Mouse (Mus musculus): ENCODE data around the gene Ppme1. TPM values are rescaled to one million over a fixed set of nuclear protein-coding genes. Genes with fewer than 3 reads are reported as not detected.

Ppme1 gene
- total RNA-seq, 2 experiments from 2014 or later, result 22.6 to 24.6 TPM

DNA sequence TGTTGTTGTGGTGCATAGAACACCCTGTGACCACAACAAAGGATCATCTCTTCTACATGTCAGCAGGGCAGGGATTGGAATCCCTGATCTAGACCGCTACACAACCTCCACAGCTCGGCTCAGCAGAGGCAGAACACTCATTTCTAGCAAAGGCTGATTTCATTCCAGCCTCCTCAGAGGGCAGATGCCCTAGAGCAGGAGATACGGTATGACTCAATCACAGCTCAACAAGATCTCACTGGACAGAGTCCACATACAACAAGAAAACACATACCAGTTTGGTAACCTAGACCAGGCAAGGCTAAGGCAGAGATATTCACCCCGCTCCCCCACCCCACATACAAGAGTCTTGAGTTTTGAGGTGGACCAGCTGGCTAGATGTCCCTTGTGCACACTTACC lies 43.5 kb downstream of the Ppme1 start:
- no peak for DNase-seq (ENCODE audit: low spot score)

DNA sequence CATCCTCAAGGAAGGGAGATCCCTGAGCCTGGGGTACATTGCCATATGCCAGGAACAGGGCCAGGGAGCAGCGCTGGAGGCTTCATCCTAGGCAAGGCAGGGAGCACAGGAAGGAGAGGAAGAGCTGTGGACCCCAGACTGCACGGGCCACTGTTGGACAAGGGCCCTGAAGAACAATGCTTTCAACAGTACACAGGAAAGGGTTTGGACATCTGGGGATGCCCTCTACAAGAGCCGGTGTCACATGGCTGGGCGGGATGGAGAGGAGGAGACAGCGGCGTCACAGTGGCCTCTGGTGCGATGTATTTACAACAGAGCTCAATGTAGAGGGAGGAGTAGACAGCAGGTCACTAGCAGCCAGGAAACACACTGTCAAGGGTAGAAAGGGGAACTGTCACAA lies 44.6 kb downstream of the Ppme1 start:
- no peak for DNase-seq (ENCODE audit: low spot score)

DNA sequence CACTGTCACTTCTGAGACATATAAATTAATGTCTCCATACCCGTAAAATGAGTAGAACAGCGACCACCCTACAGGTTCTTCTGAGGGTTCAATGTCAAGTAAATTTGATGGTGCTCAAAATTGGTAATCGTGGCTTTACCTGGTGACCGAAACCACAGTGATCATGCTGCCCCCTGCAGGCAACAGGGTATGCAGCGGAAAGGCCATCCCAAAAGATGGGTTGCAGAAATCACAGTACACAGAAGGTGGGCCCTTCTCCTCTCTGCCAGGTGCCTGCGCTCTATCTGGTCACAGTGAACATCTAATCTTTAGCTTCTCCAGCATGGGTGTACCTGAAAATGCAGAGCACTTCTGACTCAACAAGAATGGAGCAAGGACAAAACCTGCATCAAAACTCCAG lies 46.6 kb downstream of the Ppme1 start:
- peak; percentile 29 for DNase-seq (ENCODE audit: low spot score)

DNA sequence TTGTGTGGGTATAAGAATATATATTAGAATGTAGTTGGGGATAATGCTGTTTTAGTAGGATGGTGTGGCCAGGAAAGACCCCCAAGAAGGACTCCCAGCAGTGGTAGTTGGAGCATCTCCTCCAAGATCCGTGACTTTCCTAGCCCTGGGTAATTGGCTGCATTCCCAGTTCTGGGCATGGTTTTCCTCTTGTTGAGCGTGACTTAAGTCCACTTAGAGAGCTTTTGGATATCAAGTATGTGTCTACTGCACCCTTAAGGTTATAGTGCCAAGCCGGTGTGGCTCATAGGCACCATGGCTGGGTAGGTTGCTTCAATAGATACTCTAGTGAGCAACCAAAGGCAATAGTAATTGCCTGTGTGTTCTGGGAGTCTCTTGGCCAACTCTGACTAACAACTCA lies 48.4 kb downstream of the Ppme1 start:
- no peak for DNase-seq (ENCODE audit: low spot score)

DNA sequence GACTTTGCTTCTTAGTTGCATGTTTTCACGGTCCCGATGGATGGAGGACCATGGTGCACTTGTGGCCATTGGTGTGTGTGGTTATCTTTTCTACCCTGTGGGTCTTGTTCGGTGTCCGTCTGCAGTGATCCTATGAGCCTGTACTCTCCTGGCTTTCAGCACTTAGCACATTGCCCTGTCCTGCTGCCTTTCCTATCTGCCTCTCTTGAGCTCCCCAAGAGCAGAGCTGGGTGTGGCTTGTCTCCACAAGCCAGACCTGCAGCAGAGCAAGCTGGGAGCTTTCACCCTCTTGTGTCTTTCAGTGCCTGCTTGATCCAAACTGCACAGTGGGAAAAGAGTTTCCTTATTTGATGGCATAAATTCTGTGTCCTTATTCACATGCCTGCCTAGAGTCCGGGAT lies 54.6 kb downstream of the Ppme1 start:
- DNase-seq (ENCODE audit: low spot score), result no peak

DNA sequence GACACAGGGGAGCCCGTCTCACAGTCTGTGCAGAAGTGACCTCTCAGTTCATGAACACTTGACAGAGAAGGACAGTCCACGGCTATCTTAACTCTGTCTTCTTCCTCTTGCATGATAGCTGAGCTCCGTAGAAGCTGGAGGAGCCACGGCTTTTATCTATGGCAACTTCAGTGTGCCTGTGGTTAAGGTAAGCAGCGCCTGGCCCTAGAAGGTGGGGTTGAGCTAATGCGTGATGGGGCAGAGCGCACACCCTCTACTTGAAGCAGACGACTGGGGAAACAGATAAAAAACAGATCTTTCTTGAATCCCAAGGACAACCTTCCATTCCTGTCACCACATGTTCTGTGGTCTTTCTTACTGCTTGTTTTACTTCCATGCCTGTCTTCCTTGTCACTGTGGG lies 55.2 kb downstream of the Ppme1 start:
- no peak for DNase-seq (ENCODE audit: low spot score)

DNA sequence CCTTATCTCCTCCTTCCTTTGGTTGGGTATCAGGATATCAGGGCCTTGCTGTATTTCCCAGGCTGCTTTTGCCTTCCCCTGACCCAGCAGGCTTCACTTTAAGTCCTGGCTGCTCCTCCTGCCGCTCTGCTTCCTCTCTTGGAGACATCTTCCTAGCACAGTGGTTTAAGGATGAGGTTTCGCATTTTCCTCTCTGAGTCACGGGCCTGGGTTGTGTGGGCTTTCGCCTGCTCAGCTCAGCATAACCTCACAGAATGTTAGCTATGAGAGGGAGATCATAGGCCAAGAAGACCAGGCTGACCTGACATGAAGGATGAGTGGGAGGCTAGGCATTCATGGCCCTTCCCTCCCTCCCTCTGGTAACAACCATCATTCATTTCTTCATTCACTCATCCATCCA lies 59.4 kb downstream of the Ppme1 start:
- no peak for DNase-seq (ENCODE audit: low spot score)

DNA sequence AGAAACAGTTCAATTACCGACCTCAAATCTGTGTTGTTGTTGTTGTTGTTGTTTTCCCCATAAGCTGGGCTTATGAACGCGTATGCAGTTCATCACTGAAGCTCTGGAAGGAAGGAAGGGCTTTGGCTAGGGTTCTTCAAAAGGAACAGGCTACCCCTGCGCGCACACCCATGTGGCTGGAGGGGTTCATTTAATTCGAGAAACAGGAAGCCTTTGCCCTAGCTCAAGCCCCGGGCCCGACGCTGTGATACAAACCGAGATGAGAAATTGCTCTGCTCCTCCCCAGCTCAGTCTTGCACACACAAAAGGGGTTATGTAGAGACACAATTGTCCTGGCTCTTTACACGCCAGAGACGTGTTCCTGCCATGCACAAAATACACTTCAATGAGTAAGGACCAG lies 61.8 kb downstream of the Ppme1 start:
- DNase-seq (ENCODE audit: low spot score), result no peak

DNA sequence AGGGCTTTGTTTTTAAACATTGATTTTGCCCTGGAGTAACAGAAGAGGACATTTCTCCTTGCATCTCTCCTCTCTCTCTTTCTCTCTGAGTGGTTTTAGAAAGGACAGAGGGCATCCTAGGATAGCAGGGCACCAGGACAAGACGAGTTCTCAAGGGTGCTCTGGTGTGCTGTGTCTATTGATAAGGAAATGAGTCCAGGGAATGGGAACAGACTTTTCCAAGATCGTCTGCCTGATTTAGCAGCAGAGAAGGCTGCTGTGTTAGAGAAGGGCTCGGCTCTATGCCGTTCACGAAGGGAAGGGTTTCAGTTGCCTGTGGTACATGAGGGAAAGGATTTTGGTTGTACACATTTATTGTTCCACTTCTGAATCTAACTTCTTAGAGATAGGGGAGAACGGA lies 62.4 kb downstream of the Ppme1 start:
- no peak for DNase-seq (ENCODE audit: low spot score)

DNA sequence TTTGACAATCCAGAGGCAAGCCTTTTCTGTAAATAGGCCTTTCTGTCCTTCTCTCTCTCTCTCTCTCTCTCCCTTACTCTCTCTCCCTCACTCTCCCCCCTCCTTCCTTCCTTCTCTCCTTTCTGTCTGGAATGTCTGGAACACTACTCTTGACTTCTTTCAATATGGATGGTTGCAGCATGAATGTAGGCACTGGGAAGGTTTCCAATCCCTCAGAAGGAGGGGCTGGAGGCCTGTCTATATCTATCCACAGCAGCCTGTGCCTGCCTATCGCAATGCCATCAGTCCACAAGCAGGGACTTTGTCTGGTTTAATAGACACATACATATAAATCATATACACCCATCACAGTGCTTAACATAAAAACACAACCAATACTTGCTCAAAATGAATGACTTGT lies 62.9 kb downstream of the Ppme1 start:
- no peak for DNase-seq (ENCODE audit: low spot score)

DNA sequence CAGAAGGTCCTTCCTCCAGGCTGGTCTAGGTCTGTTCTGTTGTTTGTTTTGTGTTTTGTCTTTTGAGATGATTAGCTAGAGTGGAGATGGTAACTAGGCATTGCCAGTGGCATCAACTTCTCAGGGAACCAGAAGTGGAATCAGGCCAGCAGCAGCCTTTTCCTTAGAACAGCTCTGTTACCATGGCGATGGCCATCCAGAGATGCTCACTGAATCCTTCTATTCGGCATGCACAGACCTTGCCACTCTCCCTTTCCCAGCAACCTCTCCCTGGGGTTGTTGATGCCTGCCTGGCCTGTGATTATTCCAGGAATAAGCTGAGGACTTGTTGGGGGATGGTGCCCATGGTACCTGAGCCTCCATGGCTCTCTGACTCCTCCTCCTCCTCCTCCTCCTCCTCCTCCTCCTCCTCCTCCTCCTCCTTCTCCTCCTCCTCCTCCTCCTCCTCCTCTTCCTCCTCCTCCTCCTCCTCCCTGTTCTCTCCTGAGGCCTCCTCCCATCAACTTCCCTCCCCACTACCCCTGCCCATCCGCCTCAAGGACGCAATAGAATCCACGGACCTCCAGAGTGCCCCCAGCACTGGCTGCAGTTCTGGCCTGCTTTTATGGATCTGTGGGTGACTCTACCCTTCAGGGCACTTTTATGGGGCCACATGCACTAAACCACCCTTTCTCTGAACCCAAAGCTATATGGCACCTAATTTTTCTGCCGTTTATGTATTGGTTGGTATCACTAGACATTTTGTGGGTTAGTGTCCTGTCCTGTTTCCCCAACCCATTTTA lies 64.0 kb downstream of the Ppme1 start:
- no peak for DNase-seq (ENCODE audit: low spot score)

DNA sequence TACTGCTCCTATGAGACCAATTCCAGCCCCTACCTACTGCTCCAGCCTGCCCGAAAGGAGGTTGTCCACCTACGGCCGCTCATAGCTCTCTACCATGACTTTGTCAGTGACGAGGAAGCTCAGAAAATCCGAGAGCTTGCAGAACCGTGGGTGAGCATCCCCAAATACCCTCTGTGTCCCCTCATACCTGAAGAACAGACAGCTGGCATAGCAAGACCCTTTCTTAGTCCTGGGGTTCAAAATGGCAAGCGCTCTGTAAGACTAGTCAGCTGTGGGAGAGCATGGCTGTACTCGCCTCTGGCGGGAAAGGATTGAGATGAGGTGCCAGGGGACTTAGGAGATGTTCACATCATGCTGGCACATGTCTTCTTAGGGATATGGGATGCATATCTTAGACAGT lies 66.2 kb downstream of the Ppme1 start:
- no peak for DNase-seq (ENCODE audit: low spot score)

DNA sequence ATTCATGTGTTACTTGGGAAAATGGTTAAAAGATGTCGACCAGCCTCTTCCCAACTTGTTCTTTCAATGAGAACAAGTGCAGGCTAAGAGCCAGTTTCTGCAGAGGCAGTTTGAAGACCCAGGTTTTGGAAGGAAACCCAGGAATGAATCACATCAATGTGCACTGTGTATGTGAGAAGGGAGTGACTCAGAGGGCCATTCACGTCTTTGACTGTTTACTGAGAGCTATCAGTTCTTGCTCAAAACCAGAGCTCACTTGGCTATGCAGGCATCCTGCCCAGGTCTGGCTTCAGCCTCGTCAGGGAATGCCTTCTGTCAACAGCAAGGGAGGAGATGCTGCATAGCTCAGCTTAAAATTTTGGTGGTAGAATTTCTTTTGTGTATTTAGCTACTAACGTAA lies 69.8 kb downstream of the Ppme1 start:
- DNase-seq (ENCODE audit: low spot score), result peak; percentile 22

DNA sequence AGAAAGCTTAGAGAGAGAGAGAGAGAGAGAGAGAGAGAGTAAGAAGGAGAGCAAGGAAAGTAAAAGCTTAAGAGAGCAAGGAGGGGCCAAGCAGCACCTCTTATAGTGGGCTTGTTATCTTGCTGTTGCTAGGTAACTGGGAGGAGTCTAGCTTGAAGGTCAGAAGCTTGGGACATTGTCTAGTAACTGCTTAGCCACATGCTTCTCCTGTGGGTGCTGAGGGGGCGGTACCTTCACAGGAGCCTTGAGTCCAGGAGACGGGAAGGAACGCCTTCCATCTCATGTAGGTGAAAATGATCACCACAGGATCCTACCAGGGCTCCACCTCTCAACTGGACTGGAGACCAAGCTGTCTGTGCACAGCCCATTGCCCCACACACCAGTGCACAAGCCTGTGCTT lies 70.7 kb downstream of the Ppme1 start:
- DNase-seq (ENCODE audit: low spot score), result no peak

DNA sequence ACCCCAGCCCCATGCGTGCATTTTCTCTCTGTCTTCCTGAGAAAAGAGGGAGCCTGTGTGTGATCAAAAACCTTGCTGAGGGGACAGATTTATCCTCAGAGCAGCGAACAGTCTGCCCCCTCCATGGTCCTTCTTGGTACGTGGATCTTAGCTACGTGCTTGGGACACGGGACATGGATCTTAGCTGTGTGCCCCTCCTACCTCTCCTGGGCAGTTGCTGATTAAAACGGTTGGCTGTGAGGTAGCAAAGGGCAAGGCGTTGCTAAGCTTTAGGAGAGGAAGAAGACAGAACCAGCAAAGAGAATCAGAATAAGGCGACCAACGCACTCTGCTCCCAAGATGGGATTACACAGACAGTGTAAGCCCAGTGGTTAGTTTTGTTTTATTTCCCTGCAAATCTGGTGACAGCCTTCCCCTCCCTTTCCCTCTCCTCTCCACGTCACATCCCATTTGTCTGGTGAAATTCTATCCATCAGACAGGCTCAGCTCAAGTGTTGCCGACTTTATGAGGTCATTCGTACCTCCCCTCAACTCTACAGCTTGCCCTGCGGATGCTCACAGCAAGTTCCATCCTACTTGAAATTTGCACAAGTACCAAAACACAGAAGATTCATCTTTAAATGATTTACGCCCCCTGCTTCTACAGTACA lies 73.1 kb downstream of the Ppme1 start:
- no peak for DNase-seq (ENCODE audit: low spot score)

DNA sequence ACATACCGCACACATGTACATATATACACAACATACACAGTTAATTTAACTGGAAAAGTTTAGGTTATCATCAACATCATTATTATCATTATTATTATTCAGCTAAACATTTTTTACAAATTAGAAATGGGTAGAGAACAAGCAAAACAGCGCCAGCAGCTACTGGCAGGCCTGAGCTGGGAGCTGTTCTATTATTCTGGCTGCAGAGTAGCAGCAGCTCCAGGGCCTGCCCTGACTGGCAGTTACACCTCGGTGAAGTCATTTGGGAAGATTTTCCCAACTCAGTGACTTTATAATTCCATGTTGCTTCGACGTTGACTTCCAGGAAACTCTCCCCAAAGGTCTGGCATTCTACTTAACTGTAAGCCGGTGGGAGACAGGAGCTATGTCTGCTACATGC lies 75.4 kb downstream of the Ppme1 start:
- no peak for DNase-seq (ENCODE audit: low spot score)

DNA sequence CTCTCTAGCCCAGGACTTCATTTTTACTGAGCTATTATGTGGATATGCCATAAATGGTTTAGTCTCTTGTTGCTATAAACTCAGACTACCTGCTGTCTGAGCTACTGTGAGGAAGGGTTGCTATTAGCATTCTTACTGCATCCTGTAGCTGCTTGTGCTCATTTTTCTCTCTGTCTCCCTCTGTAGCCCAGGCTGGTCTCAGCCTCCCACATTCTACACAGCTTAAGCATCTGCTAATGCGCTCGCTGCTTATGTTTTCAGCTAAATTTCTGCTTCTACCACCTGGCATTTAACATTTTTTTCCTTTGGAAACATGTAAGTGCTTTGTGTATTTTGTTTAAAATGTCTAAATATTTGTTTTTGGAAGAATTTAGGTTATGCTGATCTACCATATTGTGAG lies 76.4 kb downstream of the Ppme1 start:
- no peak for DNase-seq (ENCODE audit: low spot score)

DNA sequence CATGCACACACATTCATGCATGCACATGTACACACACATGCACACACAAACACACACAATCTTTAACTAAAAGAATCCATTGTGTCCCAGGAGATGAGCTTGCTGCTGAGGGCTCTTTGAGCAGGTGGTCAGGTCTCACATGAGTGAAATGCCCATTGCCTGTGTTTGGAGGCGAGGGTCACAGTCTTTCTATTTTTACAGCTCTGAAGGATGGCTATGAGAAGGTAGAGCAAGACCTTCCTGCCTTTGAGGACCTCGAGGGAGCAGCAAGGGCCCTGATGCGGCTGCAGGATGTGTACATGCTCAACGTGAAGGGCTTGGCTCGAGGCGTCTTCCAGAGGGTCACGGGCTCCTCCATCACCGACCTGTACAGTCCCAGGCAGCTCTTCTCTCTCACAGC lies 78.6 kb downstream of the Ppme1 start:
- DNase-seq (ENCODE audit: low spot score), result no peak

DNA sequence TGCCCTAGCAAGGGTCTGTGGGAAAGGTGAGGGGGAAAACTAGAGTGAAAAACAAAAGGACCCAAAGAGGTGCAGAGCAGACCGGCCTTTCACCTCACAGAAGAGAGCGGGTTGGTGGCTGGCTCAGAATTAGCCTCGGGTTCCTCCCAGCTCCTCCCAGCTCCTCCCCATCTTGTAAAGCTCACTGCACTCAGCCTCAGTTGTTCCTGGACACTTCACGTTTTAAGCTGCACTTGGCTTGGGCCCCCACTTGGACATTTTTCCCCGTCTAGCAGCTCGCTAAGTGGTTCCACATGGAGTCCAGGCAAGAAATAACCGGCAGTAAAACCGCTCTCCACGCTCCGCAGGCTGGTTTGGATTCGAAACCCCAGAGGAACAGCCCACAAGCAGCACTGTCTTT lies 83.5 kb downstream of the Ppme1 start:
- DNase-seq (ENCODE audit: low spot score), result peak; percentile 36

DNA sequence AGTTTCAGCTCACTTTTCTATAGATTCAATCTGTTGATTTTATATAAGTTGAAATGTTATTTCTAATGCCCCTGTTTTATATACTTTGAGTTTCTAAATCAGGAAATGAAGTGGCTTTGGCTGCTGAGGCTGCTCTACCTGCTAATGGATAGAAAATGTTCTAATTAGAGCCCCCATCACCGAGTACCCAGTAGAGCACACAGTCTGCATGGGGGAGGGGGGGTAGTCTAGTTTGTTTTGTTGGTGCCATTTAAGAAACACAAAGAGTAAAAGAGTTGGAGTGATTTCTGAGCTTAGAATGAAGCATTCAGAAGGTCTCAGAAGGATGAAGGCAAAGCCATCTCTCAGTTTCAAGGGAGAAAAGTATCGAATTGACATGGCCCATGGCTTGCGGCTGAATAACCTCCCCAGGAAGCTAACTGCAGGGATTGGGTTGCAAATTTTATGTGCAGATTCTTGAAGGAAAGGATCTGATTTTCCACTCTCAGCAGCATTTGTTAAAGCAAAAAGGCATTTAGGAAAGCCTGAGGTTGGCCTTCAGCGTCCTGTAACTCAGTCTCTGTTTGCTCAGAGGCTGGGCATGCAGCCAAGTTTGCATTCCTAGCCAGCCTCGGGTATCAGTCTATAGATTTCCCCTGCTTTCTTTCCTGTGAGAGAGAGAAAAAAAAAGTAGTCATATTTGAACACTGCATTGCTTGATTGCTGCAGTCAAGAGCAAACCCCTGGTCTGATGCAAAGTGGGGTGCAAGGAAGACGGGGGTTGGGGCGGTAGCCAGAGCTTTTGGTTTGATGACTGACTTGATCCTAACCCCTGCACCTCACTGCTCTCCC lies 84.1 kb downstream of the Ppme1 start:
- DNase-seq (ENCODE audit: low spot score), result peak; percentile 13

DNA sequence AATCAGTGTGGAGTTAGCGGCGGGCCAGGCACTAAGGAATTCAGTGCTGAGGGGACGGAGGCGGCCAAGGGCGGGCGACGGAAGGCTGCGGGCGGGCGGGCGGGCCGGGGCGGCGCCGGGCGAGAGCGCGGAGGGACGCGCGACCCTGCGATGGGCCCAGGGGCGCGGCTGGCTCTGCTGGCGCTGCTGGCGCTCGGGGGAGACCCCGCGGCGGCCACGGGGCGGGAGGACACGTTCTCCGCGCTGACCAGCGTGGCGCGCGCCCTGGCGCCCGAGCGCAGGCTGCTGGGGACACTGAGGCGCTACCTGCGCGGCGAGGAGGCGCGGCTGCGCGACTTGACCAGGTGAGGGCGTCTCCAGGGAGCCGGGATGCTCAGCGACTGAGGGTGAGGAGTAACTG lies 86.7 kb downstream of the Ppme1 start, which contains the start of gene P4ha3:
Gene P4ha3, plus strand, starts transcription at position 138 of the 400 bp plus-strand sequence.
- DNase-seq (ENCODE audit: low spot score), result no peak

DNA sequence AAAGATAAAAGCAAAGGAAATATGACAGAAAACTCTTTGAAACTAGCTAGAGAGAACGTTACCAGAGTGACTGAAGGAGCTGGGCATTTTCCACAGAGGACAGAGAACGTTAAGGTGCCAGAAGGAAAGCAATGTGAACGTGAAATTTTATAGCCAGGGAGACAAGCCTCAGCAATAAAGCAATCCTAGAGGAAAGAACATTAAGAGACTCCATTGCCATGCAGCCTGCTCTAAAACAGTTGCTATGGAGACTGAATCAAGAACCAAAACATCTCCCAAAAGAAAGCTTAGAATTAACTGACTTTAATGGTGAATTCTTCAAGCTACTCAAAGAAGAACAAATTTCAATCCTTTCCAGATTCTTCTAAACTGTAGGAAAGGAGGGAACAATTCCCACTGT lies 88.8 kb downstream of the Ppme1 start:
- DNase-seq (ENCODE audit: low spot score), result no peak

All from gastrocnemius, adult 18-20 months (tissue).